Mouse (Mus musculus): Measurements from ENCODE around the gene Lce1m. TPM values are rescaled to one million over a fixed set of nuclear protein-coding genes. Genes with fewer than 3 reads are reported as not detected.

Lce1m gene
- polyA plus RNA-seq, 1 experiment from 2014 or later, result not detected

- Histone ChIP-seq H3K9ac (replicated peaks; ENCODE audit: low read length) (peak within 1 kb of the TSS; percentile 66), H3K9me3 (replicated peaks; ENCODE audit: control insufficient read depth, low read length) (no peaks in the 10 kb centered on the region), H3K4me2 (ENCODE audit: low read depth, low read length) (peak within 1 kb of the TSS; percentile 64), H3K36me3 (replicated peaks; ENCODE audit: control insufficient read depth, insufficient read depth, low read depth, low read length) (no peaks in the 10 kb centered on the region), H3K4me3 (ENCODE audit: low read depth, low read length) (peak within 1 kb of the TSS; percentile 39), H3K4me1 (ENCODE audit: control insufficient read depth, insufficient read depth, low read length) (no peaks in the 10 kb centered on the region), H3K27me3 (ENCODE audit: control insufficient read depth, insufficient read depth, low read length) (no peaks in the 10 kb centered on the region), H3K27ac (replicated peaks; ENCODE audit: low read depth, low read length) (no peak within 1 kb of the TSS)
- no peak for ATAC-seq (replicated peaks; ENCODE audit: insufficient number of reproducible peaks, low FRiP score, low TSS enrichment, low read depth)
- DNase-seq (ENCODE audit: low spot score), result no peak
- 61% methylated on average over 4 of the region's 4 CpGs for WGBS
Measured at GRCm38 (mm10) chr3:93015460-93016104, 3.3 kb downstream of the Lce1m start, which contains the start of gene Crct1. Crct1 (minus strand) TSS chr3:93015687.

DNA sequence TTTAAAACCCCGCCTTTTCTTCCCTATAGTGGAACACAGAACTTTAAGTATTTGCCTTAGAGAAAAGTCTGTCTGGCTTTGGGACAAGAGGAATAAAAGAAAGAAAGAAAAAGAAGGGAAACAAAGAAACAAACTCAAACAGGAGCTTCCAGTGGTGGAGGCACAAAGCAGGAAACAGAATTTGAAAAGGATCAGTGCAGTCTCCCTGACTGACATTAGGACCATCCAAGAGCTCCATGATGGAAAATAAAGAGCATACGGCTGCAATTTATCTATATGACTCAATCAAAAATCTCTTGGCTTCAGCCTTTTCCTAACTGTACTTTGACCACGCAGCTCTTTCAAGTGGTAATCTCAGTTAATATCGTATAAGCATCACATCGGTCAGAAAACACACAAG, 4.0 kb downstream of the Lce1m start:
- H3K9me3 ChIP-seq (replicated peaks; ENCODE audit: control insufficient read depth, low read length), result no peaks in the 10 kb centered on the region
- H3K36me3 ChIP-seq (replicated peaks; ENCODE audit: control insufficient read depth, insufficient read depth, low read depth, low read length), result no peaks in the 10 kb centered on the region
- DNase-seq (ENCODE audit: low spot score), result no peak
- H3K4me2 ChIP-seq (ENCODE audit: low read depth, low read length), result peak overlapping the region; percentile 64
- ATAC-seq (replicated peaks; ENCODE audit: insufficient number of reproducible peaks, low FRiP score, low TSS enrichment, low read depth), result no peak
- H3K4me1 ChIP-seq (ENCODE audit: control insufficient read depth, insufficient read depth, low read length), result no peaks in the 10 kb centered on the region
- no peak overlapping the region for H3K27ac ChIP-seq (replicated peaks; ENCODE audit: low read depth, low read length)
- no peaks in the 10 kb centered on the region for H3K27me3 ChIP-seq (ENCODE audit: control insufficient read depth, insufficient read depth, low read length)
- 25% methylated on average over 5 of the region's 5 CpGs for WGBS
- peak overlapping the region; percentile 66 for H3K9ac ChIP-seq (replicated peaks; ENCODE audit: low read length)
- H3K4me3 ChIP-seq (ENCODE audit: low read depth, low read length), result peak overlapping the region; percentile 39

DNA sequence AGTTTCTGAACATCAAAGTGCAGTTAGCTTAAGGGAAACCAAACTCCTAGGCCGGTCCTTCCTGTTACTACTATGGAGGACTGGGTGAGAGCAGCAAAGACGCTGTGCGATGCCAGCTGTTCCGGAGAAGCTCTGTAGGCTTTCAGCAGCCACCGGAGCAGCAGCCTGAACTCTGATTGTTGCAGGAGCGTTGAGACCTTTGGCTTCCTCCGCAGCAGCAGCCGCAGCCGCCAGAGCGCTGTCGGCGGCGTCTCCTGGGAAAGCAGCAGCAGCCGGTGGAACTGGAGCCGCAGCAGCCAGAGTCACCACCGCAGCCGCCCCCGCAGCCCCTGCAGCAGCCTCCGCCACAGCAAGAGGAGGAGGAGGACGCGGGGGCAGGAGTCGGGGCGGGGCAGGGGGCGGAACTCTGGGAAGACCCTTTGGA, 4.5 kb downstream of the Lce1m start:
- no peak overlapping the region for H3K27ac ChIP-seq (replicated peaks; ENCODE audit: low read depth, low read length)
- ATAC-seq (replicated peaks; ENCODE audit: insufficient number of reproducible peaks, low FRiP score, low TSS enrichment, low read depth) (peak; percentile 87), DNase-seq (ENCODE audit: low spot score) (peak; percentile 76)
- under 1% methylated on average over 23 of the region's 24 CpGs for WGBS
- H3K27me3 ChIP-seq (ENCODE audit: control insufficient read depth, insufficient read depth, low read length), result no peaks in the 10 kb centered on the region
- H3K36me3 ChIP-seq (replicated peaks; ENCODE audit: control insufficient read depth, insufficient read depth, low read depth, low read length), result no peaks in the 10 kb centered on the region
- H3K9me3 ChIP-seq (replicated peaks; ENCODE audit: control insufficient read depth, low read length), result no peaks in the 10 kb centered on the region
- H3K4me2 ChIP-seq (ENCODE audit: low read depth, low read length), result peak overlapping the region; percentile 64
- H3K4me3 ChIP-seq (ENCODE audit: low read depth, low read length), result peak overlapping the region; percentile 39
- peak overlapping the region; percentile 66 for H3K9ac ChIP-seq (replicated peaks; ENCODE audit: low read length)
- H3K4me1 ChIP-seq (ENCODE audit: control insufficient read depth, insufficient read depth, low read length), result no peaks in the 10 kb centered on the region

DNA sequence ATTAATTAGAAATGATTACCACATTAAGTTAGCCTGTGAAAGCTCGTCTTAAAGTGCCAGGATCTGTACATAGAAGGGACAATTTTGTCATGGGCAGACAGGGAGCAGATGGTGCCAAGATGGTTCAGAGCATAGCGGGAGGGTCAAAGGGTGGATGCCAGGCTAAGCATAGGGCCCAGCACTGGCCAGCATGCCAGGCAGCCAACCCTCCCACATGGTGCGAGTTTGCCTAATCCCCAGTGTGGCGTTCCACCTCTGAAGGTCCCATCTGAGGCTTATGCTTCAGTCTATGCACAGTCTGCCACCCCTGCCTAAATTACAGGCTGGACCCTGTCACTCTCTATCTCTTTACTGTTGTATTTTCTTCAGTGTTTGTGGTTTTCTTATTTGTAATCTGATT, 16.0 kb downstream of the Lce1m start:
- Histone ChIP-seq H3K4me2 (ENCODE audit: low read depth, low read length) (no peak overlapping the region), H3K4me1 (ENCODE audit: control insufficient read depth, insufficient read depth, low read length) (no peaks in the 10 kb centered on the region), H3K36me3 (replicated peaks; ENCODE audit: control insufficient read depth, insufficient read depth, low read depth, low read length) (no peaks in the 10 kb centered on the region), H3K4me3 (ENCODE audit: low read depth, low read length) (no peak overlapping the region), H3K9ac (replicated peaks; ENCODE audit: low read length) (no peak overlapping the region), H3K9me3 (replicated peaks; ENCODE audit: control insufficient read depth, low read length) (no peaks in the 10 kb centered on the region), H3K27me3 (ENCODE audit: control insufficient read depth, insufficient read depth, low read length) (no peaks in the 10 kb centered on the region), H3K27ac (replicated peaks; ENCODE audit: low read depth, low read length) (no peak overlapping the region)
- no peak for ATAC-seq (replicated peaks; ENCODE audit: insufficient number of reproducible peaks, low FRiP score, low TSS enrichment, low read depth)
- no peak for DNase-seq (ENCODE audit: low spot score)
- 74% methylated on average over 4 of the region's 4 CpGs for WGBS

DNA sequence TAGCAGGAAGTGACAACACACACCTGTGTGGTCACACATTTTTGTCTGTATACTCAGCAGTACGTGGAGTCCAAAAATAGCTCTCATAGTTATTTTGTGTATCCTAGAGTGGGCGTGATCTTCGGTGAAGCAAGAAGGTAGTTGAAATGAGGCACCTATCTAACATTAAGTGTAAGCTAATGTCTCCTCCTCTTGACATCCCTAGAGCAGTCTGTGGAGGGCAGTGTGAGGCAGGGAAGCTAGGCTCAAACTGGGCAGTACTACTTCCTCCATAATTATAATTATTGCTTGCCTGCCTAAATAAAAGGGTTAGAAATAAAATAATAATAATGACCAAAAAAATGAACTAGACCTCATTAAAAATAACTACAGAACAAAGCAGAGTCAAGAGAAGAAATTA, 18.2 kb downstream of the Lce1m start:
- WGBS, result 86% methylated on average over 3 of the region's 3 CpGs
- H3K36me3 ChIP-seq (replicated peaks; ENCODE audit: control insufficient read depth, insufficient read depth, low read depth, low read length), result no peaks in the 10 kb centered on the region
- no peak for DNase-seq (ENCODE audit: low spot score)
- H3K9ac ChIP-seq (replicated peaks; ENCODE audit: low read length), result no peak overlapping the region
- no peak overlapping the region for H3K4me3 ChIP-seq (ENCODE audit: low read depth, low read length)
- H3K27me3 ChIP-seq (ENCODE audit: control insufficient read depth, insufficient read depth, low read length), result no peaks in the 10 kb centered on the region
- H3K9me3 ChIP-seq (replicated peaks; ENCODE audit: control insufficient read depth, low read length), result no peaks in the 10 kb centered on the region
- ATAC-seq (replicated peaks; ENCODE audit: insufficient number of reproducible peaks, low FRiP score, low TSS enrichment, low read depth), result no peak
- H3K4me2 ChIP-seq (ENCODE audit: low read depth, low read length), result no peak overlapping the region
- H3K4me1 ChIP-seq (ENCODE audit: control insufficient read depth, insufficient read depth, low read length), result no peaks in the 10 kb centered on the region
- no peak overlapping the region for H3K27ac ChIP-seq (replicated peaks; ENCODE audit: low read depth, low read length)

GRCm38 (mm10) chr3:92998691-92999090, 20.2 kb downstream of the Lce1m start:
- DNase-seq (ENCODE audit: low spot score), result peak; percentile 86
- 5% methylated on average over 7 of the region's 7 CpGs for WGBS

DNA sequence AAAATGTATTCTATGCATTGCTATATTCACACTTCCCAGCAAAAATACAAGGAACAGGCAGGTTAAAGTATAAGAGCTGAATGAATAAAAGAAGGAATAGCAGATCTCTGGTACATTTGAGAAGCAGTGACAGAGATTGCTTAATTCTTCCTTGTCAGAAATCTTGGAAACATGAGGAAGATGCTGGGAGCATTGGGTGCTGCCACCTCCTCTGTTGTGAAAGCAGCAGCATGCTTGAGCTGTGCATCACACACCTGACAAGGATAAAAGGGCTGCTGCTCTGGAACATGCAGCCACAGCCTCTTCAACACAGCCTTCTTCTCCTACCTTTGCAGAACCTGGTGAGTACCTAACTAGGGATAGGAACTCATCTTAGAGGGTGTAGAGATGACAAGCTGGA, 26.9 kb downstream of the Lce1m start, which contains the start of gene Lce3f:
Gene Lce3f (plus strand): TSS at position 301 of the 400 bp plus-strand sequence.
- ATAC-seq (replicated peaks; ENCODE audit: insufficient number of reproducible peaks, low FRiP score, low TSS enrichment, low read depth), result no peak

More at GRCm38 (mm10) chr3:92998691-92999090, 20.2 kb downstream of the Lce1m start:
- no peaks in the 10 kb centered on the region for H3K4me1 ChIP-seq (ENCODE audit: control insufficient read depth, insufficient read depth, low read length)
- H3K4me3 ChIP-seq (ENCODE audit: low read depth, low read length), result no peak overlapping the region
- no peak overlapping the region for H3K27ac ChIP-seq (replicated peaks; ENCODE audit: low read depth, low read length)
- H3K36me3 ChIP-seq (replicated peaks; ENCODE audit: control insufficient read depth, insufficient read depth, low read depth, low read length), result no peaks in the 10 kb centered on the region
- no peaks in the 10 kb centered on the region for H3K27me3 ChIP-seq (ENCODE audit: control insufficient read depth, insufficient read depth, low read length)
- no peak overlapping the region for H3K4me2 ChIP-seq (ENCODE audit: low read depth, low read length)
- ATAC-seq (replicated peaks; ENCODE audit: insufficient number of reproducible peaks, low FRiP score, low TSS enrichment, low read depth), result peak; percentile 87
- no peak overlapping the region for H3K9ac ChIP-seq (replicated peaks; ENCODE audit: low read length)
- no peaks in the 10 kb centered on the region for H3K9me3 ChIP-seq (replicated peaks; ENCODE audit: control insufficient read depth, low read length)

GRCm38 (mm10) chr3:92978484-92978883, 40.4 kb downstream of the Lce1m start:
- 73% methylated on average over 2 of the region's 2 CpGs for whole genome bisulfite sequencing
- H3K27ac ChIP-seq (replicated peaks; ENCODE audit: low read depth, low read length), result no peak overlapping the region
- no peak overlapping the region for H3K4me2 ChIP-seq (ENCODE audit: low read depth, low read length)
- no peaks in the 10 kb centered on the region for H3K27me3 ChIP-seq (ENCODE audit: control insufficient read depth, insufficient read depth, low read length)
- DNase-seq (ENCODE audit: low spot score) (no peak), ATAC-seq (replicated peaks; ENCODE audit: insufficient number of reproducible peaks, low FRiP score, low TSS enrichment, low read depth) (no peak)
- H3K36me3 ChIP-seq (replicated peaks; ENCODE audit: control insufficient read depth, insufficient read depth, low read depth, low read length), result no peaks in the 10 kb centered on the region
- H3K9me3 ChIP-seq (replicated peaks; ENCODE audit: control insufficient read depth, low read length), result no peaks in the 10 kb centered on the region
- no peaks in the 10 kb centered on the region for H3K4me1 ChIP-seq (ENCODE audit: control insufficient read depth, insufficient read depth, low read length)
- H3K4me3 ChIP-seq (ENCODE audit: low read depth, low read length), result no peak overlapping the region
- H3K9ac ChIP-seq (replicated peaks; ENCODE audit: low read length), result no peak overlapping the region

More for the DNA sequence above, 26.9 kb downstream of the Lce1m start, which contains the start of gene Lce3f:
- Histone ChIP-seq H3K27ac (replicated peaks; ENCODE audit: low read depth, low read length) (no peak within 1 kb of the TSS), H3K4me2 (ENCODE audit: low read depth, low read length) (no peak within 1 kb of the TSS), H3K9me3 (replicated peaks; ENCODE audit: control insufficient read depth, low read length) (no peaks in the 10 kb centered on the region), H3K27me3 (ENCODE audit: control insufficient read depth, insufficient read depth, low read length) (no peaks in the 10 kb centered on the region), H3K4me1 (ENCODE audit: control insufficient read depth, insufficient read depth, low read length) (no peaks in the 10 kb centered on the region), H3K9ac (replicated peaks; ENCODE audit: low read length) (no peak within 1 kb of the TSS), H3K36me3 (replicated peaks; ENCODE audit: control insufficient read depth, insufficient read depth, low read depth, low read length) (no peaks in the 10 kb centered on the region), H3K4me3 (ENCODE audit: low read depth, low read length) (no peak within 1 kb of the TSS)
- DNase-seq (ENCODE audit: low spot score), result no peak

All from embryonic facial prominence, embryonic 11.5 days (tissue).